Mouse (Mus musculus): ENCODE data around the gene Banp.

GRCm38 (mm10) chr8:121985673-121986072 lies 36.1 kb downstream of the Banp start:
- no peak for TF ChIP-seq GATA1 (IDR thresholded peaks at IDR 0.05; ENCODE audit: borderline replicate concordance, low read length)
- TF ChIP-seq CTCF (IDR thresholded peaks at IDR 0.05; ENCODE audit: low read depth, low read length): no peak
- TF ChIP-seq POLR2AphosphoS5 (IDR thresholded peaks at IDR 0.05; ENCODE audit: insufficient replicate concordance, low read depth, low read length): no peak
- no peak for TF ChIP-seq TAL1 (conservative IDR thresholded peaks at IDR 0.05; ENCODE audit: low read depth, low read length)
